Mouse (Mus musculus) lung, embryonic 15.5 days (tissue): ENCODE data around the gene Capzb. TPM values are rescaled to one million over a fixed set of nuclear protein-coding genes. Genes with fewer than 3 reads are reported as not detected.

ENCODE experiments used
- ATAC-seq: fragments of 200-750 bp; cut with Nextera tagmentation; 2 replicates; pipeline ENCODE4 v1.8.0; 2017; ENCODE audit warnings: moderate number of reproducible peaks, borderline replicate concordance; ENCODE audit not compliant: low FRiP score, low TSS enrichment; ENCODE audit errors: extremely low read depth
- H3K27ac ChIP-seq: fragments of 300-500 bp; sonication (generic); 2 replicates; pipeline ENCODE4 v1.5.1; 2015; ENCODE audit warnings: moderate library complexity, mild to moderate bottlenecking, inconsistent platforms
- H3K27me3 ChIP-seq: fragments of 300-500 bp; sonication (generic); 2 replicates; pipeline ENCODE4 v1.6.1; 2015; ENCODE audit warnings: inconsistent platforms
- H3K36me3 ChIP-seq: fragments of 300-500 bp; sonication (generic); 2 replicates; pipeline ENCODE4 v1.6.1; 2015; ENCODE audit warnings: inconsistent platforms
- H3K4me1 ChIP-seq: fragments of 300-500 bp; sonication (generic); 2 replicates; pipeline ENCODE4 v1.6.1; 2015; ENCODE audit warnings: inconsistent platforms
- H3K4me2 ChIP-seq: fragments of 300-500 bp; sonication (generic); 2 replicates; pipeline ENCODE4 v1.6.1; 2015; ENCODE audit warnings: inconsistent platforms, mild to moderate bottlenecking, moderate library complexity
- H3K4me3 ChIP-seq: fragments of 300-500 bp; sonication (generic); 2 replicates; pipeline ENCODE4 v1.5.1; 2015; ENCODE audit warnings: mild to moderate bottlenecking, inconsistent platforms
- H3K9ac ChIP-seq: fragments of 300-500 bp; sonication (generic); 2 replicates; pipeline ENCODE4 v1.6.1; 2015; ENCODE audit warnings: inconsistent platforms
- H3K9me3 ChIP-seq: fragments of 300-500 bp; sonication (generic); 2 replicates; pipeline ENCODE4 v1.6.1; 2016; ENCODE audit warnings: inconsistent platforms
- WGBS: fragments of 180-500 bp; shearing (Covaris S2); methylation state at CpG from one replicate; pipeline ENCODE4 v1.1.7; 2015; 5-methylcytosine and 5-hydroxymethylcytosine counted together
- polyA plus RNA-seq: library from polyadenylated mRNA; unstranded; fragments of >200 nt; fragmentation: Nextera tagmentation; extraction: Ambion mirVana; gene quantifications from 2 replicates; pipeline ENCODE4 v1.2.1, GENCODE M21; 2015

The Capzb gene
- polyA plus RNA-seq, 1 experiment from 2014 or later, result 467 TPM

DNA sequence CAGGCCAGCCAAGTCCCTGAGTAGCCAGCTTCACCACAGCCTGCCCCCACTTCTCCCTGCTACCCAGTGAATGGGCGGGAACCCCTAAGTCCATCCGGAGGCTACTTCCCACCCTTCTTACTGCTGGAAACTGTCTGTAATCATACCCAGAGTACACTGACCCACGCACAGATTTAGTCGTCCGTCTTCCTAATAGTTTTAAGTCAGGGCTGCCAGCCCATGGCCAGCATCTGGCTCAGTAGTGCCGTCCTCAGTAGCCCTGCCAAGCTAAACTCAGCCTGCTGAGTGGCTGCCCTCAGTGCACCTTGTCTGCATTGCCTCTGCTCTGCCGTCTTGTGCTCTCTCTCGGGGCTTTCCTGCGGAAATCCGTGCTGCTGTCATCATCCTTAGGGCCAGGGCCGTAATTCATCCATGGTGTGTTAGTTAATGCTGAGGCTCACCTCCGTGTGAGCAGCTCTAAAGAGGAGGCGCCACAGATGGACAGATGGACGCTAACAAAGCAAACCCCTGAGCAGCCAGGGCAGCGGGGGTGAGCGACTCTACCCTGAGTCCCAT is 89.2 kb downstream of the Capzb start:
- Histone ChIP-seq H3K27ac (no peak overlapping the region), H3K9ac (no peak overlapping the region), H3K36me3 (peaks cover 43% of the 10 kb centered on the region), H3K27me3 (no peaks in the 10 kb centered on the region), H3K4me2 (no peak overlapping the region), H3K4me1 (no peaks in the 10 kb centered on the region), H3K4me3 (no peak overlapping the region), H3K9me3 (no peaks in the 10 kb centered on the region)
- no peak for ATAC-seq
- 85% methylated on average over 16 of the region's 16 CpGs for WGBS

DNA sequence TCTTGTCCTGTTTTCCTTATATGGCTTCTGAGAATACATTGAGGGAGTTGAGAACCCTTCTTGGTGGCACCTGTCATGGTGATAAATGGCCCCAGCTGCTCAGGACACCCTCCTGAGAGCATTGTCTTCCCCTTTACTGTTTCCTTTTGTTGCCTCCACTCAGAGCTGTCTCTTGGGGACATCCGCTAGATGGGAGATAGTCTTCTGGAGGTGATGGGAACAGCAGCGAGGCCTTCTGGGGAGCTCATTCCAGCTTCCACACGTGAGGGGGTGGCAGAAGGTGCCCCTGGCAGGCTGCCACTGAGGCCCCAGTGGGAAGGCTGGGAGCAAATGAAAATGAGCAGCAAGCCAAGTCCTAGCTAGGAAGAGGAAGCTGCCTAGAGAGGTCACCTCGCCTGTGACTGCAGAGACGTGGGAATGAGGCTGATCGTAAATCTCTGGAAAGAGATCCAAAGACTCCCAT is 90.3 kb downstream of the Capzb start:
- Histone ChIP-seq H3K36me3 (peaks cover 55% of the 10 kb centered on the region), H3K4me3 (no peak overlapping the region), H3K9ac (no peak overlapping the region), H3K9me3 (no peaks in the 10 kb centered on the region), H3K4me1 (no peaks in the 10 kb centered on the region), H3K27ac (no peak overlapping the region), H3K27me3 (no peaks in the 10 kb centered on the region), H3K4me2 (no peak overlapping the region)
- ATAC-seq, result no peak
- WGBS, result 45% methylated on average over 6 of the region's 6 CpGs

DNA sequence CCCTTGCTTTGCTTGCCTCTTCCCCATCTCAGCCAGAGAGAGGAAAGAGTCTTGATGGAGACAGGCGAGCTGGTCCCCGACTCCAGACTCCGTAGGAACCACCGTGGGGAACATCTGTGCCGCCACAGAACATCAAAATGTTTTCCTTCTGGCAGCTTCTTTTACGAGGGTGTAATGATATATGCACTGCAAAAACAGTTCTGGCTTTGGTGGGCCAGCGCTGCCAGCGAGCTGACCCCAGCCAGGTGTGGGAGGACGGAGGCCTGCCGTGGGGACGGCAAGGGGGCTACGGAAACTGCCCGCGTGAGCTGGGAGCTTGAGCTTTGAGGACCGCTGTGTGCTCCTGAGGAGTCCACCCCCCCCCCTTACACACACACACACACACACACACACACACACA is 92.2 kb downstream of the Capzb start:
- H3K9ac ChIP-seq, result no peak overlapping the region
- no peak overlapping the region for H3K4me2 ChIP-seq
- WGBS, result 63% methylated on average over 14 of the region's 15 CpGs
- no peaks in the 10 kb centered on the region for H3K9me3 ChIP-seq
- H3K27ac ChIP-seq, result no peak overlapping the region
- no peaks in the 10 kb centered on the region for H3K27me3 ChIP-seq
- peaks cover 69% of the 10 kb centered on the region for H3K36me3 ChIP-seq
- H3K4me3 ChIP-seq, result no peak overlapping the region
- no peaks in the 10 kb centered on the region for H3K4me1 ChIP-seq
- no peak for ATAC-seq

- 65% methylated on average over 5 of the region's 5 CpGs for WGBS
- no peaks in the 10 kb centered on the region for H3K4me1 ChIP-seq
- no peaks in the 10 kb centered on the region for H3K27me3 ChIP-seq
- no peaks in the 10 kb centered on the region for H3K9me3 ChIP-seq
- H3K4me2 ChIP-seq, result no peak overlapping the region
- H3K36me3 ChIP-seq, result peaks cover 70% of the 10 kb centered on the region
- H3K27ac ChIP-seq, result no peak overlapping the region
- H3K9ac ChIP-seq, result no peak overlapping the region
- no peak overlapping the region for H3K4me3 ChIP-seq
- ATAC-seq, result no peak
Measured at GRCm38 (mm10) chr4:139286234-139286633, 93.5 kb downstream of the Capzb start.

DNA sequence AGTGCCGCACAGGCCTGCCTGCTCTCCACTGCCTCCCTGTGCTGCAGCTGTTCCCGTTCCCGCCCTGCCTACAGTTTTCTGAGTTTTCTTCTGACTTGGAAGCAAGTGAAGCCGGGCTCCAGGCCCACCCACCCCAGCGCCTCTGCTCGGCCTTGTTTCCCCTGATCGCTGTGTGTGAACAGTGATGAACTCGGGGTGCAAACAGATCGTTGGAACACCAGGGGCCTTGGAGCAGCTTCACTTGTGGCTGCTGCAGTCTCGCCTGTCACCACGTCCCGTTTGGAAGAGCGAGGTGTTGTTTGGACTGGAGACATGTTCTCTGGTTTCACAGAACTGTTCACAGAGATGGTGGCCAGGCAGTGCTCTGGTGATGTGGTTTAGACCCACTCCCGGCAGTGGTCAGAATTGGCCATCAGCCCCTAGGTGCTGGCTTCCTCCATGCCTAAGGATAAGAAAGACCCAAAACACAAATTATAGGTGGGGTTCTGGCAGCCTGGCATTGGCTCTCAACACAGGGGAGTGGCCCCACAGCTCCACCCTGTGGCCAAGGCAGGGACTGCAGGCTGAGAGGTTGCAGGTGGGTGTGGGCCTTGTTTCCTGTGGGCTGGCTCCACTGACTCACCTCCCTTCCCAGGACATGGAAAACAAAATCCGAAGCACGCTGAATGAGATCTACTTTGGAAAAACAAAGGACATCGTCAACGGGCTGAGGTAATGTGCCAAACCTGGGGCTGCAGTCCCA is 94.6 kb downstream of the Capzb start:
- no peak overlapping the region for H3K9ac ChIP-seq
- H3K27ac ChIP-seq, result 0 out of 2 replicates have a peak overlapping the region, but pooled peaks have one; percentile 34
- H3K9me3 ChIP-seq, result no peaks in the 10 kb centered on the region
- ATAC-seq, result no peak
- no peaks in the 10 kb centered on the region for H3K4me1 ChIP-seq
- H3K4me3 ChIP-seq, result no peak overlapping the region
- WGBS, result 62% methylated on average over 18 of the region's 18 CpGs
- no peak overlapping the region for H3K4me2 ChIP-seq
- no peaks in the 10 kb centered on the region for H3K27me3 ChIP-seq
- H3K36me3 ChIP-seq, result peaks cover 68% of the 10 kb centered on the region

DNA sequence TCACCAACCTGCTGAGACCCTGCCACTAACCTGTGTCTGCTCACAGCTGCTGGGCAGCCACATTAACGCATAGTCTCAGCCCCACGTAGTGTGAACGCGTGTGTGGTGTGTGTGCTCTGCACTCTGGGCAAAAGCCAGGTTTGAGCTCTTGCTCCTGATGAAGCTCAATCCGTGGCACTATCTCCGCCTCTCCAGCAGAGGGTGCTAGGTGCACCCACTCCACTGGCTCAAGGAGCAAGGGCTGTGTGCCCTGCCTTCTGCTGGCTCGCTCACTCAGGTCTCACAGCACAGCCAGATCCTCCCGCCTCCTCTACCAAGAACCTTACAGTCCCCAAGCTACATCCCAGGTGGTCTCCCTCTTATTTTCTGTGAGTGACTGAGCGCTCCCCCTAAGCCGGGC is 96.3 kb downstream of the Capzb start:
- ATAC-seq, result no peak
- no peak overlapping the region for H3K27ac ChIP-seq
- no peaks in the 10 kb centered on the region for H3K4me1 ChIP-seq

DNA sequence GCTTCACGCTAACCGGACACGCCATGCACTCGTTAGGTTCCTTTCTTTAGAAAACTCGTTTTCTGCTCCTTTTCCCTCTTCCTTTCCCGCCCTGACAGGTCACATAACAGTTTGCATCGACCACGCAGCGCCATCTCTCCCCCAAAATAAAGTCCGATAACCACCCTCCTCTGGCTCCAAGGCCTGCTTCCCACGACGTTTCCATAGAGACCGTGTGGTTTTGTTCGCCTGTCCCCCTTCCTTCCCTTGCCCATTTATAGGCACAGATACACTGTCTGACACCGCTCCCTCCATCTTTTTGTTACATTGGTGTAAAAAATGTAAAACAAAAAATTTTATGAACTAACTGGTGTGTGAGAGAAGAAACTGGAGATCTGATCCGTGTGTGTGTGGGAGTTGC is 98.4 kb downstream of the Capzb start:
- Histone ChIP-seq H3K4me3 (no peak overlapping the region), H3K36me3 (peaks cover 58% of the 10 kb centered on the region), H3K4me2 (no peak overlapping the region), H3K9me3 (no peaks in the 10 kb centered on the region), H3K9ac (no peak overlapping the region), H3K27ac (no peak overlapping the region), H3K4me1 (no peaks in the 10 kb centered on the region), H3K27me3 (no peaks in the 10 kb centered on the region)
- 87% methylated on average over 16 of the region's 16 CpGs for WGBS
- ATAC-seq, result no peak

More for the DNA sequence above, 96.3 kb downstream of the Capzb start:
- peaks cover 65% of the 10 kb centered on the region for H3K36me3 ChIP-seq
- no peak overlapping the region for H3K4me3 ChIP-seq
- H3K4me2 ChIP-seq, result no peak overlapping the region
- no peaks in the 10 kb centered on the region for H3K27me3 ChIP-seq
- H3K9me3 ChIP-seq, result no peaks in the 10 kb centered on the region
- 70% methylated on average over 10 of the region's 10 CpGs for WGBS
- H3K9ac ChIP-seq, result no peak overlapping the region

- no peak overlapping the region for H3K9ac ChIP-seq
- H3K36me3 ChIP-seq, result peaks cover 52% of the 10 kb centered on the region
- H3K9me3 ChIP-seq, result no peaks in the 10 kb centered on the region
- H3K4me1 ChIP-seq, result no peaks in the 10 kb centered on the region
- no peak overlapping the region for H3K4me3 ChIP-seq
- no peak overlapping the region for H3K4me2 ChIP-seq
- no peaks in the 10 kb centered on the region for H3K27me3 ChIP-seq
- 91% methylated on average over 5 of the region's 5 CpGs for WGBS
- ATAC-seq, result no peak
- no peak overlapping the region for H3K27ac ChIP-seq
Measured at GRCm38 (mm10) chr4:139292038-139292437, 99.3 kb downstream of the Capzb start.

- peaks cover 7% of the 10 kb centered on the region; the same call in 1 of the 2 replicates for H3K36me3 ChIP-seq
- no peaks in the 10 kb centered on the region for H3K27me3 ChIP-seq
- H3K4me1 ChIP-seq, result 0 out of 2 replicates have a peak, but pooled peaks cover 4% of the 10 kb centered on the region
- no peak for ATAC-seq
- no peak overlapping the region for H3K9ac ChIP-seq
- H3K27ac ChIP-seq, result no peak overlapping the region
- H3K4me3 ChIP-seq, result no peak overlapping the region
- WGBS, result 85% methylated on average over 4 of the region's 4 CpGs
- H3K9me3 ChIP-seq, result no peaks in the 10 kb centered on the region
- no peak overlapping the region for H3K4me2 ChIP-seq
Measured at GRCm38 (mm10) chr4:139297566-139297965, 104.9 kb downstream of the Capzb start.

DNA sequence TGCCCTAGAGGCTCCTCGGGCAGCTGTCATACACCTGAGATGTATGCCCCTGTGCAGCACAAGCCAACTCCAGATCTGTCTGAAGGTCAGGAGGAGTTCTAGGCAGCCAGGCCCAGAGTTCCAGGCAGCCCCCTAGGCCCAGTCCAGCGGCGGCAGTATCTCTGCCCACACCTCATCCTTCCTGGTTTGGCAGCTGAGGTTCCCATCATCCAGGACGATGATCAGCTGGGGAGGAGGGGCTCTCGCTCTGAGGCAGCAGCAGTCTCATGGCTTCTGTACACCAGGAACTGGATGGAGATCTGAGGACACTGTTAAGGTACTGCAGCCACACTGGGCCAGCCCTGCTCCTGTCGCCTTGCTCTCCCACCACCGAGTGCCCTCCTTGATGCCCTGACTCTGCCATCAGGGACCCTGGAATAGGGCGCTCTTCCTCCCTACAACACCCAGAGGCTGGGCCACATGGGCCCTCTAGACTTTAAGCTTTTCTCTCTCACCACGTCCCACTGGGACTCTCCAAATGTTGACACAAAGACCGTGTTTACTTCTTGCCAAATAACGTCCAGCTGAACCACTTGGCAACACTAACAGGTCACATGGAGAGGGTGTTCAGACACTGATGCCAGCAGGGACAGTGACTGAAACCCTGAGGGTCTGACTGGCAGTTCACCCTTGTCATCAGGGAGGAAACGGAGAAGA is 106.1 kb downstream of the Capzb start:
- H3K4me3 ChIP-seq, result no peak overlapping the region
- ATAC-seq, result peak; percentile 47; the same call in 1 of the 2 replicates
- no peaks in the 10 kb centered on the region for H3K9me3 ChIP-seq
- WGBS, result 49% methylated on average over 12 of the region's 12 CpGs
- 0 out of 2 replicates have a peak, but pooled peaks cover 4% of the 10 kb centered on the region for H3K4me1 ChIP-seq
- H3K27me3 ChIP-seq, result no peaks in the 10 kb centered on the region
- H3K27ac ChIP-seq, result no peak overlapping the region
- H3K36me3 ChIP-seq, result peaks cover 7% of the 10 kb centered on the region; the same call in 1 of the 2 replicates
- no peak overlapping the region for H3K9ac ChIP-seq
- no peak overlapping the region for H3K4me2 ChIP-seq

GRCm38 (mm10) chr4:139301780-139302179 is 109.1 kb downstream of the Capzb start:
- Histone ChIP-seq H3K9ac (no peak overlapping the region), H3K4me3 (no peak overlapping the region), H3K36me3 (peaks cover 11% of the 10 kb centered on the region; the same call in 1 of the 2 replicates), H3K4me2 (no peak overlapping the region), H3K27me3 (no peaks in the 10 kb centered on the region), H3K4me1 (0 out of 2 replicates have a peak, but pooled peaks cover 4% of the 10 kb centered on the region), H3K9me3 (no peaks in the 10 kb centered on the region), H3K27ac (no peak overlapping the region)
- WGBS, result 87% methylated on average over 8 of the region's 8 CpGs
- no peak for ATAC-seq

- Histone ChIP-seq H3K27me3 (no peaks in the 10 kb centered on the region), H3K27ac (no peak overlapping the region), H3K36me3 (peaks cover 11% of the 10 kb centered on the region; the same call in 1 of the 2 replicates), H3K4me2 (no peak overlapping the region), H3K9me3 (no peaks in the 10 kb centered on the region), H3K4me1 (0 out of 2 replicates have a peak, but pooled peaks cover 4% of the 10 kb centered on the region), H3K9ac (no peak overlapping the region), H3K4me3 (no peak overlapping the region)
- no peak for ATAC-seq
- 49% methylated on average over 5 of the region's 5 CpGs for WGBS
Measured at GRCm38 (mm10) chr4:139302241-139302640, 109.5 kb downstream of the Capzb start.
